Mouse (Mus musculus): Measurements from ENCODE around the gene Herc4.
"Not testable (repeated sequence)": the region's sequence is repeated elsewhere in the genome, so short reads cannot be mapped to it uniquely, and the experiment has no call there.

Herc4 gene

DNA sequence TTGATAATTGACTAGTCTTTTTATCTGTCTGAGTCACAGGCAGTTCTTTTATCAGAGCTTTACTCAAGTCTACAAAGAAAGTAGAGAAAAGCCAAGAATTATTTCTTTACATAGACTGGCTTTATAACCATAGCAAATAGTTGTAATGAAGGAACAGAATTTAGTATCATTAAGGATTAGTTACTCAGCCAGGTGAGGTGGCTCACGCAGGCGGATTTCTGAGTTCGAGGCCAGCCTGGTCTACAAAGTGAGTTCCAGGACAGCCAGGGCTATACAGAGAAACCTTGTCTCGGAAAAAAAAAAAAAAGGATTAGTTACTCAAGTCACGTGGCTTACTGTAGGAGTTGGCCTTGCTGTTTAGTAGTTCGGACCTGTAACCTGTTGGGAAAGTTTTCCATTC, 4.8 kb downstream of the Herc4 start:
- CTCF ChIA-PET: interaction anchor here (0.5 kb wide), 1 partner anchor 112 kb away, joined by 4 read pairs; no protein-coding TSS in a partner anchor

DNA sequence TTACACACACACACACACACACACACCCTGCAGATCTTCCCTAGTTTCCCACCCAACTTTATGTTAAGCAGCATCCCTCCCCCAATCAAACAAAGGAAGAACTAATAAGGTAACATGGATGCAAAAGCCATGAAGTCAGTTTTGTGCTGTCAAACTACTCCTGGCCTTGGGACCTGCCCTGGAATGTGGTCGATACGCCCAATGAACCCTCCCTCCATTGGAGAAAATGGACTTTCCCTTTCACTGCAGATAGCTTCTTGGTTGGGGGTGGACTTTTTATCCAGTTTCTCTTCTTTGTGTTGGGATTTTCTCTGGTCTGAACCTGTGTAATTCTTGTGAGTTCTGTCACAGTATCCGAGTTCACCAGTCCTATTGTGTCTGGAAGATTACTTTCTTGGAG, 15.1 kb downstream of the Herc4 start:
- CTCF ChIA-PET: no interaction called here

DNA sequence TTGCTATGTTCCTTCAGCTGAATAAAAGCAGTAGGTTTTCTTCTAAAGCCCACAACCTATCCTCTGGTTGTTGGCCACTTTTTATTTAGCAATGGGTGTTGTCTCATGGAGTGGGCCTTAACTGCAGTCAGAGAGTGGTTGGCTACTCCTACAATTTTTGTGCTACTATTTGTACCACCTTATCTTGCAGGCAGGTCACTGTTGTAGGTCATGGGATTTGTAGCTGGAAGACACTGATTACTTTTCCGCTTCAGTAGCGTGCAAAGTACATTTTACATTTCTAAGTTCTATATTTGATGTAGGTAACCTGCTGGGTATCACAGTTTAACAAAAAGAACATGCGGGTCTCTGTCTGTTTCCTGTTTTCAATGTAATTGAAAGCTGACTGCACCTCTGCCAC, 15.7 kb downstream of the Herc4 start:
- CTCF ChIA-PET: no interaction called here

DNA sequence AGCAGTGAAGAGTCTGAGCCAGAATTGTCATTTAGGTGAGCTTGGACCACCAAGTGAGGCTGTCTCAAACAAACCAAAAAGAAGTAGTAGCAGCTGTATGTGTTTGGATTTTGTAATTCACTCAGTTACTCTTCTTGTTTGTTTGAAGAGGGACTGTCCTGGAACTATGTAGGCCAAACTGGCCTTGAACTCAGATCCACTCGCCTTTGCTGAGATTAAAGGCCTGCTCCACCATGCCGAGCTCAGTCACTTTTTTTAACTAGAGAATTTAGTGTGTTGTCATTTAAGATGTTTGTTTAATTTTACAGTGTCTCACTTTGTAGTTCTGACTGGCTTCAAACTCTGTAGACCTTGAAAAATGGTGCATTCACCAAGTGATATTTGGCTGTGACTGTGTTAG, 24.3 kb downstream of the Herc4 start:
- CTCF ChIA-PET: no interaction called here

DNA sequence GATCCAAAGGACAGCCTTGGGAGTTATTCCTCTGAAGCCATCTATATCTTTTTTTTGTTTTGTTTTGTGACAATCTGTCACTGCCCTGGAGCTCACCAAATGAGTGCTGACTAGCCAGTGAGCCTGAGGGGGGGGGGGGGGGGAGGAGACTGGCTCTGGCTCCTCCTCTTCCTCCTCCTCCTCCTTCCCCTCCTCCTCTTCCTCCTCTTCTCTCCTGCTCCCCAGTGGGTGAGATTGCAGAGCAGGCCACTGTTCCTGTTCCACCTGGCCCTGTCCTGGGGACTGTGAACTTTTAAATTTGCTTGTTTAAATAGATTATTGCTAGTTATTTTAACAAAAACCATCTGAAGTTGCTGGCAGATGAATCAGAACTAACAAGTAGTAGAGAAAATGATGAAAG, 28.8 kb downstream of the Herc4 start:
- CTCF ChIA-PET: interaction anchor here (0.8 kb wide), 1 partner anchor 14 kb away, joined by 7 read pairs; no protein-coding TSS in a partner anchor

DNA sequence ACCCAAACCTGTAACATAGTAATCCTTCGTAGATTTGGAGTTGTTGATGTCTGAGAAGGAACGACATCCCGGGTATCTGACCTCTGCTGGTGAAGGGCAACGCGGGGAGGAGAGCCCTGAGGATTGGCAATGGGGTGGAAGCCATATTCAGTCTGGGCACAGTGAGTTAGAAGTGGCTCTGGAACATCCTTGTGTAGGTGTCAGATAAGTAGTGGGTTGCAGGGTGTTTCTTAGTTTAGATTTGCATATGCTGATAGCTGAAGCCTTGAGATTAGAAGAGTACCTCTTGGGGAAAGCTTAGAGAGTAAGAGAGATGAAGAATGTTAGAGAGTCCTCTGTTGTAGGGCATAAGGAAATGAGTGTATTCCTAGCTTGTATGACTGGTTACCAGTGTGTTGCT, 29.3 kb downstream of the Herc4 start:
- CTCF ChIA-PET: no interaction called here

DNA sequence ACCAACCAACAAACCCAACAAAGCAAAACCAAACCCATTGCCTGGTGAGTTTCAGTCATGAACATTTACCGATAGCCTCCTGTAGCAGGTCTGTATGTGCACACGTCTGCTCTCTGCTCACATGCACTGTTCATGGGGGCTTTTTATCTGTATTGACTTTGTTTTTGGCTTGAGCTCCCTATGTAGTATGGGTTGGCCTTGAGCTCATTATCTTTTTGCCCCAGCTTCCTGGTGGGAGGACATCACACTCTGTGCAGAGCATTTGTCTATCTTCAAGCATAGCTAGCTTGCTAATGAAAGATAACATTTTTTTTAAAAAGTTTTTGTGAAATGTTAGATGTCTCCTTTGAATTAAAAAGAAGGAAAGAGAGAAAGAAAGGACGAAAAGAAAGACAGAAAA, 33.4 kb downstream of the Herc4 start:
- CTCF ChIA-PET: no interaction called here

DNA sequence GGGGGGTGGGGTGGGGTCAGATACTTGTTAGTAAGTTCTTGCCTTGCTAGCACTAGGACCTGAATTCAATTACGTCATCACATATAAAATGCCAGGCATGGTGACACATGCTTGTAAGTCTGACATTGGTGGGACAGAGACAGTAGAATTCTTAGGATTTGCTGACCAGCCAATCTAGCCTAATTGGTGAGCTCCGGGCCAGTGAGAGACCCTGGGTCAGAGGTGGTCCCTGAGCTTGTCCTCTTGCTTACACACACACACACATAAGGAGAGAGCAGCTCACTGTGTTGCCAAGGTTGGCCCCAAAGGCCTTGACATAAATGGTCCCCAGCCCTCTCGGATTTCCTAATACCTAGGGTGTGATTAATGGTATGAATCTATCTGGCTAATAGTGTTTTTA, 36.2 kb downstream of the Herc4 start:
- CTCF ChIA-PET: no interaction called here

DNA sequence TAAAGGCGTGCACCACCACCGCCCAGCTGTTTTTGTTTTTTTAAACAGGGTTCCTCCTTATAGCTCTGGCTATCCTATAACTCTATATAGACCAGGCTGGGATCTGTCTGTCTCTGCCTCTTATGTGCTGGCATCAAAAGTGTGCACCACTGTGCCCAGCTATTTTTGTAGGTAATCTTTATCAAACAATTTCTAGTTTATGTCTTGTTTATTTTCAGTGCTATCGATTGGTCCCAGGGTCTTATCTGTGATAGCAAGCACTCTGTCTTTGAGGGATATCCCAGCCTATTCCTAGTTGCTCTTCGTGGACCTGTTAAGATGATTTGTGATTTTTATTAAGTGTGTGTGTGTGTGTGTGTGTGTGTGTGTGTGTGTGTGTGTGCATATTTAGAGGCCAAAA, 38.8 kb downstream of the Herc4 start:
- CTCF ChIA-PET: no interaction called here

DNA sequence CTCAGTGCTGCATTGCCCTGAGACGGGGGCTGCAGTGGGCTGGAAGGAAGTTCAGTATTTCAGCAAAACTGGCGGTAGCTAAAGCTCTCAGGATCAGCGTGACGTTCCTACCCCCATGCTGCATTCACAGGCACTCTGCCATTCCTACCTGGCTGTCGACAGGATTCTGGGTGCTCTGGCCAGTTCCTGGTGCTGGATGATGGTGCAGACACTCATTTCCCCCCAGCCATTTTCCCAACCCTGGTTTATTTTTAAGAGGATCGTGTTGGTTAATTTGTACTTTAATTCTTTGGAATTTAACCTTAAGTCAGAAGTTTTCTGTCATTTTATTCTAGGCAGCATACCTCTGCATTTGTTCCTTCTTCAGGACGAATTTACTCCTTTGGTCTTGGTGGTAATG, 39.2 kb downstream of the Herc4 start:
- CTCF ChIA-PET: no interaction called here

DNA sequence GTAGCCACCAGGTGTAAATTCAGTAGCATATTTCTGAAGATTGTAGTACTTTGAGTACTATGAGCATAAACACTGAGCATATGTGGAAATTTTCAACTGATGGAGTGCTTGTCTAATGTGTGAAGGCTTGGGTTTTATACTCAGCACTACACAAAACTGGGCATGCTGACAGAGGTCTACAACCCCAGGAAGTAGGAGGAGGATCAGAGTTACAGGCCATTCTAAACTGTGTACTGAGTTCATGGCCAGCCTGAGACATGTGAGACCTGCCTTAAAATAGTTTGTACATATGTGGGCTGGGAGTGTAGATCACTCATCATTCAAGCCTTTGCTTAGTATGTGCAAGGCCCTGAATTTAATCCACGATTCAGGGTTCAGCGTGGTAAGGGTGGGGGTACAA, 58.7 kb downstream of the Herc4 start:
- CTCF ChIA-PET: interaction anchor here (0.5 kb wide), 1 partner anchor 69 kb away, joined by 7 read pairs; no protein-coding TSS in a partner anchor

DNA sequence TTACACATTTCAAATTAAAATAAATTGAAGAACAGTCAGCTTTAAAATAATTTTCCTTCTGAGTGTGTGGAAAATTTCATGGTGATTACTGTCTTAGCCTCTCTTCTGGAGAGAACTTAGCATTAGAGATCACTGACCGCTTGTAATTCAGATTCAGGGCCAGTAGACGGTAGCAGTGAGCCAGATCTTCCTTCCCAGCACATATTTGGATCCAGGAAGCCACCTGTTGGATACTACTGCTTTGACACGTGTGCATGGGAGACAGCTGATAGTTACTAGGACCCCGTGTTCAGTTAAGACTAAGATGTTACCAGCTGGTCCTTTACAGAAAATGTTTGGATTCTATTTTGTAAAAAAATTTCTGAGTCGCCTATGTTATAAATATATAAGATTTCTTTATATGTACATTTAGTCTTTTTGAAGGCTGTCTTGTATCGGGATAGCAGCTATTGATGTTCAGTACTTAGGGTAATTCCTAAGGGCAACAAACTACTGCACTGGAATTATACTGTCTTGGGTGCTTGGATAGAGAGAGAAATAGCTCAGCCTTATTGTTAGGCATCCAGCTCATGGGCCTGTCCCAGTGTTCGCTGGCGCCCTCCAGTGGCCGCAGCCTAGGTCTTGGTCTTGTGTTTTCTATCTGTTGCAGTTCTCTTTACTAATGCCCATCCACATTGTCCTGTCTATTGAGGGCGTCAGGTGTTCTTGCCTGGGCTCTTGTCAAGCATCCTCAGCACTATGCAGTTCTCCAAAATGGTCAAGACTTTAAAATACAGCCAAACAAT, 65.2 kb downstream of the Herc4 start:
- CTCF ChIA-PET: no interaction called here

DNA sequence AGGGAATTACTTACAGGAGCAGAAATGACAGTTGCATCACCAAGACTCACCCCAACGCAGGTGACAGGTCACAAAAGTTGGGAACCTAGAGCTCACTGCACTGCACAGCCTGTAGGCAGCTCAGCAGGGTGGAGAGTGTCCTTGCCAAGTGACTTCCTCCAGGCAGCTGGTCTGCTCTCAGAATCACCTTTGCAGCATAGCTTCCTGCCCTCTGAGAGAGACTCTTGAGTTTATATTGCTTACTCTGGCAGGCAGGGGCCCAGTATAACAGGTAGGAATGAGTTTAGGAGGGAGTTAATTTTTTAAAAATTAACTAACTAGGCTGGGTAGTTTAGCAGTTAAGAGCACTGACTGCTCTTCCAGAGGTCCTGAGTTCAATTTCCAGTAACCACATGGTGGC, 70.1 kb downstream of the Herc4 start:
- CTCF ChIA-PET: no interaction called here

DNA sequence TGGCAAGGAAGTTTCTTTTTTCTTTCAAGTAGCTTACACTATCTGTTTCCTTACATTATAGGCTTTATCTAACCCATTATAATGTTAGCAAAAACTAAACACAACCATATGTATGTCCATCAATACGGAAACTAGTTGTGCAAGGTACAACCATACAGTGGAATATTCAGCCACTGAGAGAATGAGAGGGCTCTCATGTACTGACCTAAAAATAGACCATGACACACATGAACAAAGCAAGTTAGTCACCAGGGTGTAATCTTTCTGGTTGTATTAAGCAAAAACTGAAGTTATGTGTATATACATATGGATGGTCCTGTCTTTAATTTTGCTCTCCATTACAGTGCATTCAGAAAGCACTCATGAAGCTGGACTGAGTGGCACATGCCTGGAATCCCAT, 83.5 kb downstream of the Herc4 start:
- CTCF ChIA-PET: no interaction called here

DNA sequence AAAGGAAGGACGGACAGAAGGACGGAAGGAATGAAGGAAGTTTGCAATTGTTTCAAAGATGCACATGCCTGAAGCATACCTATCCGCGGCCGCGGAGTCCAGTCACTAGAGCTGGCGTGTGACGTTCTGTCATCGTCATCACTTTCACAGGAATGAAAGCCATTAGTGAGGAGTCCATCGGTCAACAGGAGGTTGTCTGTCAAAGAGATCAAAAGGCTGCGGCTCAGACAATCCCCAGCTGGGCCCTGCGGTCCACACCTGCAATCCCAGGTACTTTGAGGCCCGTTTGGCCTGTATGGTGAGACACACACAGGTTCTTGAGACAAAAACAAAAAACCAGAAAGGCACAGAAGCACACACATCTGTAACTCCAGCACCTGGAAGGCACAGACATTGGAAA, 93.3 kb downstream of the Herc4 start:
- CTCF ChIA-PET: no interaction called here

DNA sequence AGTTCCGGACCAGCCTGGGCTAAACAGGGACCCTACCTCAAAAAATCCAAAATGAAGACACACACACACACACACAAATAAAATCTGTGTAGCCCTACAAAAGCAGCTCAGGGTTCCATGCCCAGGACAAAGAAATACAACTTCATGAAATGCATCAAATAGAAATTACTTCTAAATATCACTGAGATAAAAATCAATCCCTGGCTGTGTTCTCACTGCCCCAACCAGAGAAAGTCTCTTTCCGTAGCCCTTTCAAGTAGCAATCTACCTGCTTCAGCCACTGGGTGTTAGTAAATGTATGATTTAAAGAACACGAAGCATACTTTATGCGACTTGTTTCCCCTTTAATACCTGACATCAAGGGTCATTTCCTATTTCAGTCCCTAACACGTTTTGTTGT, 93.7 kb downstream of the Herc4 start:
- CTCF ChIA-PET: interaction anchor here (1.2 kb wide), 1 partner anchor 15 kb away, joined by 10 read pairs; no protein-coding TSS in a partner anchor

DNA sequence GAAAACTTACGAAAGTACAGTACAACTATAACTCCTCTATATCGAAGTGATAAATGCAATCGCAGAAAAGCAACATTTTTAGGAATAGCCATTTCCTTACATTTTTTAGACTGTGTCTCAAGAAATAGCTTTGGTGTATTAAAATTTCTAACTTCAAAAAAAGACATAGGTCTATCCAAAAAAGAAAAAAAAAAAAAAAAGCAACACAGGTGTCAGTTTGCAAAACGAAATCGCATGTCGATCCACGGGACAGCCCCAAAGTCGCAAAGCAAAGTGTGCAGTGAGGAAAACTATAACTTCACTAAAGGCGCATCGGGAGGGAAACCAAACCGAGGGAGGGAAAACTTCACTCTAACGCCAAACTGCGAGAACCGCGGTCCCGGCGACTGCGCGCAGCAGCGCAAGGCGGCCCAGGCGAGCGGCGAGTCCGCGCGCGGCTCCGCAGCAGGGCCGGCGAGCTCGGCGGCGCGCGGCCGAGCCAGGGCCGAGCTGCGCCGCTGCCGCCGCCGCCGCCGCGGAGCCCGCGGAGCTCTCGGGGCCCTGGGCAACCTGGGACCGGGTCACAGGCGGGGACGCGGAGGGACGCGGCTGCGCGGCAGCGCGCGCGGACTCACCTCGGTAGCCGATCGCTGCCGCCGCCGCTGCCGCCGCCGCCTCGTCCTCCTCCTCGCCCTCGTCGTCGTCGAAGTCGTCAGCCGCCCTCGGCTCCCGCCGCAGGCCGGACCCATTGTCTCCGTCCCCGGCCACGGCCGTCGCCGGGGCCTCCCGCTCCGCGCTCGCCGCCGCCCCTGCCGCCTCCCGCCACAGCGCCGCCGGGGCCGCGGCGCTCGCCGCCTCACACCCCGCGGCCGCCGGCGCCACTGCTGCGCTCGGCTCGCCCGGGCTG, 94.6 kb downstream of the Herc4 start:
- CTCF ChIA-PET: interaction anchor here (1.2 kb wide), 1 partner anchor 16 kb away, joined by 10 read pairs; no protein-coding TSS in a partner anchor

DNA sequence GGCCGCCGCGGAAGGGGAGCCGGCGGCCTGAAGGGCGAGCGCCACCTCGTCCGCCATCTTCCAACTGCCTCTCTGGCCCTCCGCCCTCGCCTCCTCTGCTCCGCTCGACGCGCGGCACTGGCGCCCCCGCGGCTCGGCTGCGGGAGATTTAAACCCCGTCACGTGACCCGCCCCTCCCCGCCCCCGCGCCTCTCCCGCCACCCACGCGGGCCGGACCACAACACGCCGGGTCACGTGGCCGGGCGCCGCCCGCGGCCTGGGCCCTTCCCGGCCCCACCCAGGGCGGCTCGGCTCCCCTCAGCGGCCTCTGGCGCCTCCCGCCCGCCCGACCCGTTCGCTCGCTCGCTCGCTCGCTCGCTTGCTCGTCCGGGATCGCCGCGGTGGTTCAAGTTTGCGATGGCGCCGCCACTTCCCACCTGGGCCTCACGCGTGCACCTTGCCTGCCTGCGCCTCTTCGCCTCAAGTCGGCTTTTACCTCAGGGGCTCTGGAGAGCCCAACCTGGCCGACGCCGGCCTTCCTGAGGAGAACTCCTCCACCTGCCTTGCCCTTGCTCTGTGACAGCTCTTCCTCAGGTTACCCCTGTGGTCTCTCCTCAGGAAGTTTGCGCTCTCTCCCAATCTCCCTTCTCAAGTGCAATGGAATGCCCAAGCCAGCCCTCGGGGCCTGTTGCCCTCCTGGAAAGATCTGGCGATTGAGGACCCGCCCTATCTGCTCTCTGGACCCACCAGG, 95.5 kb downstream of the Herc4 start:
- CTCF ChIA-PET: no interaction called here

DNA sequence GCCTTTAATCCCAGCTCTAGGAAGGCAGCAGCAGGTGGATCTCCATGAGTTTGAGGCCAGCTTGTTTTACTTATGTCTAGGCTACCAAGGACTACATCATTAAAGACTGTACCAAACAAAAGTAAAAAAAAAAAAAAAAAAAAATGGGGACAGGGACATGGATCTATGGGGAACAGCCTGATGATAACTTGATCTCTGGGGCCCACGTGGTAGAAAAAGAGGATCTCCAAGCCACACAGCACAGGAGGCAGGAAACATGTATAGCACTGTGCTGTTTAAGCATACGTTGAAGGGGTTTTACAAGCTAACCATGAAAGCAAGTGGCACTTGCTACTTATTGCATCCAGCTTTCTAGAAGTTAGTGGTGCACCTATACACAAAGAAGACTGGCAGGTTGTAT, 97.7 kb downstream of the Herc4 start:
- CTCF ChIA-PET: no interaction called here

DNA sequence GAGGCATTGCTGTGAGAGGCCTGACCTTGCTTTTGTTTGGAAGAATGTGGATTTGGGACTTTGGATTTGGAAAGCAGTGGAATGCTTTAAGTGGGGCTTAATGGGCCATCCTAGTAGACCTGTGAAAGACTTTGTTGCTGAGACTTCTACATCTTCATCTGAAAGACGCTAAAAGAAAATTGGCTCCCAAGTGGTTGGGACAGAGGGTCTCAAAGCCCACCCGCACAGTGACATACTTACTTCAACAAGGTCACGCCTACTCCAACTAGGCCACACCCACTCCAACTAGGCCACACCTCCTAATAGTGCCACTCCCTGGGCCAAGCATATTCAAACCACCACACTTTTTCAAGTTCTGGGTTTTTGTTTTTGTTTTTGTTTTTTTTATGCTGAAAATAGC, 101.1 kb downstream of the Herc4 start:
- CTCF ChIA-PET: no interaction called here

DNA sequence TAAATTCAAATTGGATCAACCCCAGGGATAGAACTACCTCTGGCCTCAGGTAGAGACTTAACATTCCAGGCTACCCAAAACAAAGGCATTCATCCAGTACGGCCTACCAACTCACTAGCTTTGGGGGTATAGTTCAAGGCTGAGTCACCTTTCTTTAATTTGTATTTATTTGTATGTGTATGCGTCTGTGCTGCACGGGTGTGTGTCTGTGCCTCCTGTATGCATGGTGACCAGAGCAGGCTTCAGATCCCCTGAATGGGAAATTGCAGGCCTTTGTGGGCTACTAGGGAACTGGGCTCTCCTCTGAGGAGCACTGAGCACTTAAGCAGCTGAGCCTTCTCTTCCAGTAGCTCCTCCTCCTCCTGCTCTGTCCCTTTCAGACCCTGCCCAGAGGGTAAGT, 104.7 kb downstream of the Herc4 start:
- CTCF ChIA-PET: no interaction called here

DNA sequence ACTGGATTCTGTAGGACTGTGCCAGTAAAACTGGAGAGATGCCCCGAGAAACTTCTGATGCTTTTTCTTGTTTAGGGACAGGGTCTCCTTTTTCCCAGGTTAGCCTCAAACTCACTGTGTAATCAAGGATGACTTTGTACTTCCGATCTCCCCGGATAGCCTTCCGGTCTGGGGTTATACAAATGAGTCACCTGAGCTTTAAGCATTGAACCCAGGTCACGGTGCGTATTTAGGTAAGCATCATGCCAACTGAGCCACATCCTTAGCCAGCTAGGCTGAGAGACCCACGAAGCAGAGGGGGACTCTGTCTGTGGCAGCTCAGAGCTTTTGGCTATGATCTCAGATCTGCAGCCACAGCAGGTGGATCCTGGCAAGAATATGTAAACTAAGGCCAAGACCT, 107.1 kb downstream of the Herc4 start:
- CTCF ChIA-PET: no interaction called here

DNA sequence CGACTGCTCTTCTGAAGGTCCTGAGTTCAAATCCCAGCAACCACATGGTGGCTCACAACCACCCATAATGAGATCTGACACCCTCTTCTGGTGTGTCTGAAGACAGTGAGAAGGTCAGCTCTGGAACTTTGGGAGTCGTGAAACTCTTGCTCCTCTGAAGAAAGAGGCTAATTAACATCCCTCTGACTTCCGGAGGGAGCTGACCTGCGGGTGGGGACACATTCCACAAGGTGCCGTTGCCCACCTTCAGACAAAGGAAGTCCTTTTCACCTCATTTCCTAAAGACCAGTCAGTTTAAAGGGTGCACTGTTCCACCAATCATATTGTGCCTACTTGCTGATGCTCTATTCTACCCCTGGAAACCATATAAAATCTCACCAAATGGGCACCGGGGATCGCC, 107.5 kb downstream of the Herc4 start:
- CTCF ChIA-PET: not testable (repeated sequence)
